Mouse (Mus musculus): Measurements from ENCODE around the gene Blm. TPM values are rescaled to one million over a fixed set of nuclear protein-coding genes. Genes with fewer than 3 reads are reported as not detected.
A peak's percentile ranks its signal among the peaks of the same experiment; 100 is the strongest.

Blm gene
- polyA plus RNA-seq, 1 experiment = 1.1 TPM

GRCm38 (mm10) chr7:80436571-80436970 is 98.3 kb downstream of the Blm start:
- 82% methylated on average over 7 of the region's 7 CpGs for WGBS
- Histone ChIP-seq H3K4me1 (ENCODE audit: control insufficient read depth, insufficient read depth, insufficient read length) (no peaks in the 10 kb centered on the region), H3K27me3 (ENCODE audit: control insufficient read depth, insufficient read depth, low read length) (no peaks in the 10 kb centered on the region), H3K36me3 (ENCODE audit: control insufficient read depth, insufficient read depth, low read length) (no peaks in the 10 kb centered on the region), H3K27ac (ENCODE audit: insufficient read depth, low read length) (no peak overlapping the region), H3K4me3 (ENCODE audit: extremely low read depth, insufficient read depth, insufficient read length) (no peak overlapping the region)
- TF ChIP-seq POLR2A (IDR thresholded peaks at IDR 0.05; ENCODE audit: low read depth, low read length) (no peak), CTCF (IDR thresholded peaks at IDR 0.05; ENCODE audit: extremely low read depth, insufficient read depth, insufficient read length, insufficient replicate concordance) (no peak)
- DNase-seq (ENCODE audit: low read depth in 1 of 2, low spot score in 2 of 2) = no peak

- WGBS = 81% methylated on average over 3 of the region's 3 CpGs
These were observed 99.3 kb downstream of the Blm start for GRCm38 (mm10) chr7:80435594-80435993.

GRCm38 (mm10) chr7:80429661-80430060 is 105.3 kb downstream of the Blm start:
- Histone ChIP-seq H3K4me1 (ENCODE audit: control insufficient read depth, insufficient read depth, insufficient read length) (no peaks in the 10 kb centered on the region), H3K27ac (ENCODE audit: insufficient read depth, low read length) (no peak overlapping the region), H3K27me3 (ENCODE audit: control insufficient read depth, insufficient read depth, low read length) (no peaks in the 10 kb centered on the region), H3K36me3 (ENCODE audit: control insufficient read depth, insufficient read depth, low read length) (no peaks in the 10 kb centered on the region), H3K4me3 (ENCODE audit: extremely low read depth, insufficient read depth, insufficient read length) (no peak overlapping the region)
- DNase-seq (ENCODE audit: low read depth in 1 of 2, low spot score in 2 of 2) = no peak
- TF ChIP-seq POLR2A (IDR thresholded peaks at IDR 0.05; ENCODE audit: low read depth, low read length) (no peak), CTCF (IDR thresholded peaks at IDR 0.05; ENCODE audit: extremely low read depth, insufficient read depth, insufficient read length, insufficient replicate concordance) (no peak)
- WGBS = 93% methylated on average over 12 of the region's 12 CpGs

More at GRCm38 (mm10) chr7:80435594-80435993, 99.3 kb downstream of the Blm start:
- Histone ChIP-seq H3K4me3 (ENCODE audit: extremely low read depth, insufficient read depth, insufficient read length) (no peak overlapping the region), H3K36me3 (ENCODE audit: control insufficient read depth, insufficient read depth, low read length) (no peaks in the 10 kb centered on the region), H3K4me1 (ENCODE audit: control insufficient read depth, insufficient read depth, insufficient read length) (no peaks in the 10 kb centered on the region), H3K27me3 (ENCODE audit: control insufficient read depth, insufficient read depth, low read length) (no peaks in the 10 kb centered on the region), H3K27ac (ENCODE audit: insufficient read depth, low read length) (no peak overlapping the region)
- no peak for DNase-seq (ENCODE audit: low read depth in 1 of 2, low spot score in 2 of 2)
- TF ChIP-seq CTCF (IDR thresholded peaks at IDR 0.05; ENCODE audit: extremely low read depth, insufficient read depth, insufficient read length, insufficient replicate concordance) = no peak
- TF ChIP-seq POLR2A (IDR thresholded peaks at IDR 0.05; ENCODE audit: low read depth, low read length) = no peak

GRCm38 (mm10) chr7:80427730-80428129 is 107.2 kb downstream of the Blm start:
- H3K27me3 ChIP-seq (ENCODE audit: control insufficient read depth, insufficient read depth, low read length) = no peaks in the 10 kb centered on the region
- no peaks in the 10 kb centered on the region for H3K36me3 ChIP-seq (ENCODE audit: control insufficient read depth, insufficient read depth, low read length)
- TF ChIP-seq POLR2A (IDR thresholded peaks at IDR 0.05; ENCODE audit: low read depth, low read length) (no peak), CTCF (IDR thresholded peaks at IDR 0.05; ENCODE audit: extremely low read depth, insufficient read depth, insufficient read length, insufficient replicate concordance) (no peak)
- H3K4me3 ChIP-seq (ENCODE audit: extremely low read depth, insufficient read depth, insufficient read length) = no peak overlapping the region
- 53% methylated on average over 5 of the region's 5 CpGs for WGBS
- no peak for DNase-seq (ENCODE audit: low read depth in 1 of 2, low spot score in 2 of 2)
- no peak overlapping the region for H3K27ac ChIP-seq (ENCODE audit: insufficient read depth, low read length)
- no peaks in the 10 kb centered on the region for H3K4me1 ChIP-seq (ENCODE audit: control insufficient read depth, insufficient read depth, insufficient read length)

GRCm38 (mm10) chr7:80426363-80426762 is 108.6 kb downstream of the Blm start:
- no peaks in the 10 kb centered on the region for H3K36me3 ChIP-seq (ENCODE audit: control insufficient read depth, insufficient read depth, low read length)
- peak overlapping the region; percentile 40; the same call in 1 of the 2 replicates for H3K27ac ChIP-seq (ENCODE audit: insufficient read depth, low read length)
- H3K4me3 ChIP-seq (ENCODE audit: extremely low read depth, insufficient read depth, insufficient read length) = no peak overlapping the region
- no peaks in the 10 kb centered on the region for H3K27me3 ChIP-seq (ENCODE audit: control insufficient read depth, insufficient read depth, low read length)
- TF ChIP-seq CTCF (IDR thresholded peaks at IDR 0.05; ENCODE audit: extremely low read depth, insufficient read depth, insufficient read length, insufficient replicate concordance) = no peak
- TF ChIP-seq POLR2A (IDR thresholded peaks at IDR 0.05; ENCODE audit: low read depth, low read length) = no peak
- DNase-seq (ENCODE audit: low read depth in 1 of 2, low spot score in 2 of 2) = no peak
- no peaks in the 10 kb centered on the region for H3K4me1 ChIP-seq (ENCODE audit: control insufficient read depth, insufficient read depth, insufficient read length)
- 31% methylated on average over 7 of the region's 7 CpGs for WGBS

GRCm38 (mm10) chr7:80424722-80425121 is 110.2 kb downstream of the Blm start:
- H3K36me3 ChIP-seq (ENCODE audit: control insufficient read depth, insufficient read depth, low read length) = no peaks in the 10 kb centered on the region
- no peaks in the 10 kb centered on the region for H3K4me1 ChIP-seq (ENCODE audit: control insufficient read depth, insufficient read depth, insufficient read length)
- no peak overlapping the region for H3K4me3 ChIP-seq (ENCODE audit: extremely low read depth, insufficient read depth, insufficient read length)
- H3K27ac ChIP-seq (ENCODE audit: insufficient read depth, low read length) = no peak overlapping the region
- H3K27me3 ChIP-seq (ENCODE audit: control insufficient read depth, insufficient read depth, low read length) = no peaks in the 10 kb centered on the region
- no peak for DNase-seq (ENCODE audit: low read depth in 1 of 2, low spot score in 2 of 2)
- TF ChIP-seq POLR2A (IDR thresholded peaks at IDR 0.05; ENCODE audit: low read depth, low read length) (no peak), CTCF (IDR thresholded peaks at IDR 0.05; ENCODE audit: extremely low read depth, insufficient read depth, insufficient read length, insufficient replicate concordance) (no peak)
- 88% methylated on average over 6 of the region's 6 CpGs for WGBS

- no peak for TF ChIP-seq CTCF (IDR thresholded peaks at IDR 0.05; ENCODE audit: extremely low read depth, insufficient read depth, insufficient read length, insufficient replicate concordance)
- TF ChIP-seq POLR2A (IDR thresholded peaks at IDR 0.05; ENCODE audit: low read depth, low read length) = no peak
- Histone ChIP-seq H3K36me3 (ENCODE audit: control insufficient read depth, insufficient read depth, low read length) (no peaks in the 10 kb centered on the region), H3K4me3 (ENCODE audit: extremely low read depth, insufficient read depth, insufficient read length) (no peak overlapping the region), H3K27me3 (ENCODE audit: control insufficient read depth, insufficient read depth, low read length) (no peaks in the 10 kb centered on the region), H3K27ac (ENCODE audit: insufficient read depth, low read length) (no peak overlapping the region), H3K4me1 (ENCODE audit: control insufficient read depth, insufficient read depth, insufficient read length) (no peaks in the 10 kb centered on the region)
- 45% methylated on average over 20 of the region's 20 CpGs for WGBS
- DNase-seq (ENCODE audit: low read depth in 1 of 2, low spot score in 2 of 2) = no peak
These were observed 112.0 kb downstream of the Blm start for GRCm38 (mm10) chr7:80422759-80423480.
